Mouse (Mus musculus): Measurements from ENCODE around the gene Kcnk4.
"Not testable (repeated sequence)": the region's sequence is repeated elsewhere in the genome, so short reads cannot be mapped to it uniquely, and the experiment has no call there.

The Kcnk4 gene

GRCm38 (mm10) chr19:6918321-6918720 lies 16.0 kb downstream of the Kcnk4 start:
- no peak for DNase-seq (ENCODE audit: extremely low spot score, low read depth, low spot score)

- no peak for DNase-seq (ENCODE audit: extremely low spot score, low read depth, low spot score)
Measured at GRCm38 (mm10) chr19:6916496-6916895, 17.8 kb downstream of the Kcnk4 start.

- DNase-seq (ENCODE audit: extremely low spot score, low read depth, low spot score) = no peak
Measured at GRCm38 (mm10) chr19:6915276-6915675, 19.0 kb downstream of the Kcnk4 start.

GRCm38 (mm10) chr19:6914540-6914939 lies 19.8 kb downstream of the Kcnk4 start:
- DNase-seq (ENCODE audit: extremely low spot score, low read depth, low spot score) = no peak

- no peak for DNase-seq (ENCODE audit: extremely low spot score, low read depth, low spot score)
Measured at GRCm38 (mm10) chr19:6913991-6914390, 20.3 kb downstream of the Kcnk4 start.

GRCm38 (mm10) chr19:6913036-6913435 lies 21.3 kb downstream of the Kcnk4 start:
- DNase-seq (ENCODE audit: extremely low spot score, low read depth, low spot score) = no peak

- DNase-seq (ENCODE audit: extremely low spot score, low read depth, low spot score) = no peak
Measured at GRCm38 (mm10) chr19:6912205-6912970, 21.9 kb downstream of the Kcnk4 start.

- no peak for DNase-seq (ENCODE audit: extremely low spot score, low read depth, low spot score)
Measured at GRCm38 (mm10) chr19:6911101-6912074, 22.9 kb downstream of the Kcnk4 start.

GRCm38 (mm10) chr19:6910306-6910705 lies 24.0 kb downstream of the Kcnk4 start:
- not testable (repeated sequence) for DNase-seq (ENCODE audit: extremely low spot score, low read depth, low spot score)

- peak; percentile 75 for DNase-seq (ENCODE audit: extremely low spot score, low read depth, low spot score)
Measured at GRCm38 (mm10) chr19:6909507-6910289, 24.6 kb downstream of the Kcnk4 start, which contains the start of the genes Trmt112 and Prdx5. Trmt112 (plus strand) TSS chr19:6909698. Prdx5 (minus strand) TSS chr19:6910106.

- DNase-seq (ENCODE audit: extremely low spot score, low read depth, low spot score) = no peak
Measured at GRCm38 (mm10) chr19:6909021-6909420, 25.3 kb downstream of the Kcnk4 start.

GRCm38 (mm10) chr19:6907811-6908540 lies 26.3 kb downstream of the Kcnk4 start:
- DNase-seq (ENCODE audit: extremely low spot score, low read depth, low spot score) = no peak

GRCm38 (mm10) chr19:6907094-6907493 lies 27.2 kb downstream of the Kcnk4 start:
- no peak for DNase-seq (ENCODE audit: extremely low spot score, low read depth, low spot score)

GRCm38 (mm10) chr19:6906199-6906598 lies 28.1 kb downstream of the Kcnk4 start:
- DNase-seq (ENCODE audit: extremely low spot score, low read depth, low spot score) = no peak

- no peak for DNase-seq (ENCODE audit: extremely low spot score, low read depth, low spot score)
Measured at GRCm38 (mm10) chr19:6905498-6906159, 28.7 kb downstream of the Kcnk4 start.

GRCm38 (mm10) chr19:6904846-6905245 lies 29.5 kb downstream of the Kcnk4 start:
- no peak for DNase-seq (ENCODE audit: extremely low spot score, low read depth, low spot score)

- DNase-seq (ENCODE audit: extremely low spot score, low read depth, low spot score) = no peak
Measured at GRCm38 (mm10) chr19:6903031-6903430, 31.3 kb downstream of the Kcnk4 start.

GRCm38 (mm10) chr19:6899641-6900040 lies 34.7 kb downstream of the Kcnk4 start:
- DNase-seq (ENCODE audit: extremely low spot score, low read depth, low spot score) = no peak

- not testable (repeated sequence) for DNase-seq (ENCODE audit: extremely low spot score, low read depth, low spot score)
Measured at GRCm38 (mm10) chr19:6895608-6896305, 38.6 kb downstream of the Kcnk4 start.

All from hindlimb bud, embryonic 11.5 days (tissue).